Mouse (Mus musculus) liver, postnatal 0 days (tissue): ENCODE results near the gene Llph. TPM values are rescaled to one million over a fixed set of nuclear protein-coding genes. Genes with fewer than 3 reads are reported as not detected.

Source experiments
- ATAC-seq: fragments of 200-750 bp; cut with Nextera tagmentation; 2 replicates; pipeline ENCODE4 v1.8.0; 2017; ENCODE audit warnings: mild to moderate bottlenecking, moderate library complexity
- DNase-seq: peaks from one replicate; pipeline ENCODE4 v3.0.0-alpha.2; 2016
- H3K27ac ChIP-seq: fragments of 300-500 bp; sonication (generic); 2 replicates; pipeline ENCODE4 v1.5.1; 2014; ENCODE audit warnings: antibody characterized with exemption, moderate library complexity, mild to moderate bottlenecking, low read depth
- H3K27me3 ChIP-seq: fragments of 300-500 bp; sonication (generic); 2 replicates; pipeline ENCODE4 v1.6.1; 2014; ENCODE audit warnings: low read length, control low read depth, mixed read lengths; ENCODE audit not compliant: insufficient read depth
- H3K36me3 ChIP-seq: fragments of 300-500 bp; sonication (generic); replicated peaks from 2 replicates; pipeline ENCODE4 v1.6.1; 2014; ENCODE audit warnings: mild to moderate bottlenecking, control low read depth, low read length, moderate library complexity, mixed read lengths; ENCODE audit not compliant: insufficient read depth
- H3K4me1 ChIP-seq: fragments of 300-500 bp; sonication (generic); 2 replicates; pipeline ENCODE4 v1.6.1; 2014; ENCODE audit warnings: antibody characterized with exemption, mild to moderate bottlenecking, control low read depth; ENCODE audit not compliant: insufficient read depth
- H3K4me2 ChIP-seq: fragments of 300-500 bp; sonication (generic); 2 replicates; pipeline ENCODE4 v1.6.1; 2014; ENCODE audit warnings: low read depth, mild to moderate bottlenecking, low read length, moderate library complexity, mixed read lengths
- H3K4me3 ChIP-seq: fragments of 300-500 bp; sonication (generic); 2 replicates; pipeline ENCODE4 v1.5.1; 2014; ENCODE audit warnings: low read depth, low read length
- H3K9ac ChIP-seq: fragments of 300-500 bp; sonication (generic); replicated peaks from 2 replicates; pipeline ENCODE4 v1.6.1; 2014; ENCODE audit warnings: mild to moderate bottlenecking, moderate library complexity
- H3K9me3 ChIP-seq: fragments of 300-500 bp; sonication (generic); 2 replicates; pipeline ENCODE4 v1.6.1; 2016; ENCODE audit warnings: mild to moderate bottlenecking, control low read depth, low read length, mixed read lengths
- CTCF ChIP-seq: sonication (generic); IDR thresholded peaks from 2 replicates; pipeline ENCODE4 v1.5.1; 2016; ENCODE audit warnings: antibody characterized with exemption, low read depth
- EP300 ChIP-seq: IDR thresholded peaks from 2 replicates; pipeline ENCODE4 v1.6.1; 2016; ENCODE audit warnings: antibody characterized with exemption, low read depth, mild to moderate bottlenecking
- WGBS: fragments of 180-500 bp; shearing (Covaris S2); extraction: QIAGEN DNeasy Blood & Tissue Kit; methylation state at CpG from one replicate; pipeline ENCODE4 v1.1.7; 2014; ENCODE audit not compliant: insufficient replicate concordance; 5-methylcytosine and 5-hydroxymethylcytosine counted together
- polyA plus RNA-seq: library from polyadenylated mRNA; unstranded; fragments of >200 nt; fragmentation: Nextera tagmentation; extraction: Ambion mirVana; gene quantifications from 2 replicates; pipeline ENCODE4 v1.2.1, GENCODE M21; 2015

The Llph gene
- polyA plus RNA-seq, 1 experiment from 2014 or later: 33.9 TPM

DNA sequence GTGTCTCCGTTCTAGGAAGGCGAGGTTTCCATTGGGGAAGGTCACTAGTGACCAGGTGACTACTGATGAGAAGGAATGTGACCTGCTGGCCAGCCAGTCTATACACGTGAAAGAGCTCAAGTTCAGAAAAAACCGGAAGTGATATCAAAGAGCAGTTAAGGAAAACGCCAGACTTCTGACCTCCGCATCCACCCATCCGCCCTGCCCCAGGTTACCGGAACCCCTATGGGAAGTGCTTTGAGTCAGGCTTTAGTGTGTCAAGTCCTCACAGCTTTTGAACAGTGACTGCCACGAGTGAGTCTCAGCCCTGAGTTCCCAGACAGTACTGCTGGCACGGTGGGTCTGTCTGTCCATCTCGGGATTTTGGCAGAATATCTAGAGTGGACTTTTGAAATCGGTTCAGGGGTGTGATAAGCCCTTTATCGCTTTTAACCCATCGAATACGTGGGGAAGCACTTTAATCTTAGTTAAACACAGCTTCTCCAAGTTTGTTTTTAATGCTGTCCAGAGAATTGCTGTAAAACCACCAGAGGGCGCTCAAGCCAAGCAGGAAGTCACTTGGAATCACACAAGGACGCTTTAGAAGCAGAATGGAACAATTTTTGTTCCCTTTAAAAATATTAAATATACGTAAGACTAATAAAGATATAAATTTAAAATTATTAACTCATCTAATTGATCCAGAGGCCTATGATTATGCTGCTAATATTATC, 6.9 kb downstream of the Llph start:
- peak overlapping the region; percentile 15 for H3K4me3 ChIP-seq
- no peaks in the 10 kb centered on the region for H3K4me1 ChIP-seq
- DNase-seq: peak; percentile 73
- no peaks in the 10 kb centered on the region for H3K27me3 ChIP-seq
- peak overlapping the region; percentile 49 for H3K4me2 ChIP-seq
- 0 out of 2 replicates have a peak overlapping the region, but pooled peaks have one; percentile 19 for H3K27ac ChIP-seq
- H3K9ac ChIP-seq: 0 out of 2 replicates have a peak overlapping the region, but pooled peaks have one; percentile 23
- WGBS: 28% methylated on average over 18 of the region's 18 CpGs
- peaks cover 24% of the 10 kb centered on the region for H3K36me3 ChIP-seq
- TF ChIP-seq EP300 (no peak), CTCF (peak; percentile 87)
- peak; percentile 55; the same call in 1 of the 2 replicates for ATAC-seq
- no peaks in the 10 kb centered on the region for H3K9me3 ChIP-seq

DNA sequence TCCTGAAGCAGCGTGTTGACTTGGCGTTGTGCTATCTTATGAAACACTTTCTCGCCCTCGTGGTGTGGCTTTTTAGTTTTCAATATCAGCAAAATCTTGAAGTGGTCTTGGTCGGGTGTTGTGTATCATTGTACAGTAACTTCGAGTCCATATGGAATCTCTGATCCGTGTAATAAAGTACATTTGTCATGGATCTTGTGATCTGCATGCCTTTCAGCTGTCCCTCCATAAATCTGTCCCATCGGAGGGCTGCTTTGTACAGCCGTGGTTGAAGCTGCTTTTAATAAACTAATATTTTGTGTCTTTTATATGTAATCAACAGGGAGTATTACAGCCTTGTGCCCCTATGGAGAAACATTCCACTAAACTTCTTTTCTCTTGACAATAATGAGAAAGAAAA, 10.0 kb downstream of the Llph start:
- Histone ChIP-seq H3K27ac (no peak overlapping the region), H3K9ac (no peak overlapping the region), H3K9me3 (no peaks in the 10 kb centered on the region), H3K36me3 (0 out of 2 replicates have a peak, but pooled peaks cover 3% of the 10 kb centered on the region), H3K4me3 (no peak overlapping the region), H3K27me3 (no peaks in the 10 kb centered on the region), H3K4me1 (no peaks in the 10 kb centered on the region), H3K4me2 (no peak overlapping the region)
- TF ChIP-seq EP300: no peak
- TF ChIP-seq CTCF: no peak
- ATAC-seq (no peak), DNase-seq (no peak)
- WGBS: 76% methylated on average over 9 of the region's 9 CpGs

DNA sequence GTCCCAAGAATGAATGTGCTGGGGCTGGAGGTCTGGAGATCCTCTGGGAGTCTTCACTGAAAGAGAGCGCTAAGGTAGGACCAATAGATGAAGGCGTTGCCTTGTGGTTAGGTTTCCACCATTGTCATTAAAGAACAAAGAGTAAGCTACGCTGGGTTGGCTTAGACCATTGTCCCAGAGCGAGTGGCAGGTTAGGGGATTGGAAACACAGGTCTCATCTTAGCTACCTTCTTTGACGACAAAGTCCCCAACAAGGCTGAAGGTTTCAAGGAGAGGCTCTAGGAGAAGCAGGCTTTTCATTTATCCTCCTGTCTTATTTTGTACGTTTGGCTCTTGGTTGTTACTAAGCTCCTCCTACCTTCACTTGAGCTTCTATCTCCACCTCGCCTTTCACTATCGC, 11.4 kb downstream of the Llph start:
- H3K4me1 ChIP-seq: no peaks in the 10 kb centered on the region
- no peak overlapping the region for H3K27ac ChIP-seq
- no peak for DNase-seq
- no peak overlapping the region for H3K4me2 ChIP-seq
- no peaks in the 10 kb centered on the region for H3K27me3 ChIP-seq
- no peak for ATAC-seq
- TF ChIP-seq EP300 (no peak), CTCF (no peak)
- no peak overlapping the region for H3K4me3 ChIP-seq
- H3K36me3 ChIP-seq: no peaks in the 10 kb centered on the region
- WGBS: 75% methylated on average over 8 of the region's 8 CpGs
- H3K9me3 ChIP-seq: no peaks in the 10 kb centered on the region
- no peak overlapping the region for H3K9ac ChIP-seq

DNA sequence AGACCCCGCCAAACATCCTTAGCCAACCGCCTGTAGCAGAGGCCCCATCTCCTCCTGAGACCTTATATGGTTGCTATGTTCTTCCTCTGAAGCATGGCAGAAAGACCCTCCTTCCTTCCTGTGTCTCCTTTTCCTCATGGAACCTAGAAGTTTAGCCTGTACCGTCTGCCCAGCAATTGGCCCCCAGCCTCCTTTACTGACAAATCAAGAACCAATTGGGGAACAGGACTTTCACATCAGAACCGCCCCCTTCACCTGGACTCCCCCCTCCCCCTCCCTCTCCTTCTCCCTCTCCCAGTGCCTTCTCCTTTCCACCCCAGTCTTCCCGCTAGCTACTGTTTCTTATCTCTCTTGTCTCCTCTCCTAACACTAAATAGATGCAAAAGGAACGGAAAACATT, 12.6 kb downstream of the Llph start:
- no peak overlapping the region for H3K9ac ChIP-seq
- H3K4me2 ChIP-seq: no peak overlapping the region
- TF ChIP-seq CTCF (no peak), EP300 (no peak)
- no peaks in the 10 kb centered on the region for H3K27me3 ChIP-seq
- no peak overlapping the region for H3K27ac ChIP-seq
- no peaks in the 10 kb centered on the region for H3K36me3 ChIP-seq
- no peak overlapping the region for H3K4me3 ChIP-seq
- no peaks in the 10 kb centered on the region for H3K4me1 ChIP-seq
- WGBS: 57% methylated on average over 6 of the region's 6 CpGs
- ATAC-seq: no peak
- H3K9me3 ChIP-seq: no peaks in the 10 kb centered on the region
- no peak for DNase-seq

DNA sequence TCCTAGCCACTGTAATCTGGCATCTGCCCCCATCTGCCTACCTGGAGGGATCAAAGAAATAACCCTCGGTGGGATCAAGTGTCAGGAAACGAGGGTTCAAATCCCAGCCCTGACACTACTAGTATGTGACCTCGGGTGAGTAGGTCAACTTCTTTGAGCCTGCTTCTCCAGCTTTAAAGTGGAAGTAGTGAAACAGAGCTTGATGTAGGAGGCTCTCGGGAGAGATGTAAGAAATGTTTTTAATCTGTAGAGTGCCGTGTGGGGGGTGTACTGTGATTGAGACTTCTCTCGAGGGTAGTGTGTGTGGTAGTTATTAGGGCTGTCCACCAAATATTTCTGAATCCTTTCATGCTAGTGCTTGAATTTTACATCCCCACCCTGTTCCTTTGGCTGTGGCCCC, 15.6 kb downstream of the Llph start:
- Histone ChIP-seq H3K36me3 (no peaks in the 10 kb centered on the region), H3K27me3 (no peaks in the 10 kb centered on the region), H3K27ac (no peak overlapping the region), H3K9me3 (no peaks in the 10 kb centered on the region), H3K4me1 (no peaks in the 10 kb centered on the region), H3K4me3 (no peak overlapping the region), H3K4me2 (no peak overlapping the region), H3K9ac (no peak overlapping the region)
- 59% methylated on average over 6 of the region's 6 CpGs for WGBS
- ATAC-seq (no peak), DNase-seq (no peak)
- no peak for TF ChIP-seq EP300
- TF ChIP-seq CTCF: no peak

DNA sequence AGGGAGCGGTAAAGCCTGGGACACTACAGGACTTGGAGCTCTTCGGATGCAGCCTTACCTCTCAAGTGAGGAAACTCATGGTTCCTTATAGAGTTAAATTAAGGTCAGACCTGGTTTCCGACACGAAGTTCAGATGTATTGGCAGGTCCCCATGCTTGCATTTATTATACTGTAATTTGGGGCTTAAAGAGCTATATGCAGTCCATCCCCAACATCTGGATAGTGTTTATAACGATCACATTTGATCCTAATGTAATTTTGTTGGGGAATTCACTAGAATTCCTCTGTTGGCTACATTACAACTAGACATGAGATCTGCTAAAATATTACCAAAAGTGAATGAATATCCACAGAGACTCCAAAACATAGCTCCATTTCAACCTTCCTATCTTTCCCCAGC, 18.8 kb downstream of the Llph start:
- Histone ChIP-seq H3K9ac (no peak overlapping the region), H3K4me2 (no peak overlapping the region), H3K27ac (no peak overlapping the region), H3K9me3 (no peaks in the 10 kb centered on the region), H3K27me3 (no peaks in the 10 kb centered on the region), H3K36me3 (no peaks in the 10 kb centered on the region), H3K4me3 (no peak overlapping the region), H3K4me1 (no peaks in the 10 kb centered on the region)
- TF ChIP-seq EP300 (no peak), CTCF (no peak)
- DNase-seq (no peak), ATAC-seq (no peak)
- 78% methylated on average over 5 of the region's 5 CpGs for WGBS
